Mouse (Mus musculus): ENCODE data around the gene Psap. TPM values are rescaled to one million over a fixed set of nuclear protein-coding genes. Genes with fewer than 3 reads are reported as not detected.
A peak's percentile ranks its signal among the peaks of the same experiment; 100 is the strongest.

Gene Psap
- total and polyA plus RNA-seq, 2 experiments from 2014 or later = 272 to 811 TPM

DNA sequence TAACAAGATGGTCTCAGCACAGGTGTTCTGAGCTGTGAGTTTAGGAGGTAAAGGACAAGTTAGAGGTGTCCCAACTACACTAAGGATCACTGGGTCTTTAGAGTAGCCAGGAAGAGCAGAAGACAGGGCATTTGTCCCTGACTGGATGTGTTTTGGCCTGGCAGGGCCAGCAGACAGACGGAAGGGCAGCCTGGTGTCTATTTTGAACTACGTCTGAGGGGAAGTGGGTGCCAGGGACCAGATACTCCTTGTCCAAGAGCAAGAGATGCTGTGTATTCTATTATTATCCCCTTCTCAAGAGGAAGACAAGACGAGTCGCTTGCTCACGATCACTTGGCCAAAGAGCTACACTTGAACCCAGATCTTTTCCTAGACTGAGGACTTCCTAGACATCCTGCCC lies 36.2 kb downstream of the Psap start:
- Histone ChIP-seq H3K36me3 (ENCODE audit: insufficient read depth, low read length) (no peaks in the 10 kb centered on the region), H3K9ac (replicated peaks; ENCODE audit: low read length, poor library complexity, severe bottlenecking) (no peak overlapping the region), H3K9me3 (ENCODE audit: low read length) (no peaks in the 10 kb centered on the region), H3K4me1 (ENCODE audit: insufficient read depth, low read length) (no peaks in the 10 kb centered on the region), H3K27ac (ENCODE audit: low read depth, low read length) (no peak overlapping the region), H3K4me3 (ENCODE audit: low read depth, low read length) (no peak overlapping the region), H3K27me3 (ENCODE audit: insufficient read depth, low read length) (no peaks in the 10 kb centered on the region), H3K4me2 (ENCODE audit: low read depth, low read length, poor library complexity, severe bottlenecking) (no peak overlapping the region)
- 89% methylated on average over 5 of the region's 5 CpGs for whole genome bisulfite sequencing
- ATAC-seq (ENCODE audit: low FRiP score) = no peak
- DNase-seq (ENCODE audit: low spot score) = no peak
- TF ChIP-seq CTCF (IDR thresholded peaks at IDR 0.05) = no peak

DNA sequence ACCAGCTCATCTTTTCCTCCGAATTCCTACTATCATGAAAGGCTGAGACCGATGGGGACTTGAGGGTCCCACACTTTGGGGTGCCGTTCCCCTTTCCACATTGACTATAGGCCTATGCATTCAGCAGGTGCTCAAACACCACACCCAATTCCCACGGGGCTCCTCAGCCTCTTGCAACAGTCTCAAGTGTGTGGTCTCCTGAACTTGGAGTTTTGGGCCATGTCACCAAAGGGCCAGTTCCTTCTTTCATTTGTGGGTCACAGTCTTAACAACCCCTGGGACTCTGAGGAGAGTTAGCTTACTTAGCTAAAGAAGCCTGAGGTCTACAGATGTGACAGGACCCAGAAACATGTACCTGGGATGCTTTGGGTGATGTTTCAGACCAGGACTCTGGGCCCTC lies 38.7 kb downstream of the Psap start:
- Histone ChIP-seq H3K9me3 (ENCODE audit: low read length) (no peaks in the 10 kb centered on the region), H3K36me3 (ENCODE audit: insufficient read depth, low read length) (no peaks in the 10 kb centered on the region), H3K27ac (ENCODE audit: low read depth, low read length) (no peak overlapping the region), H3K4me1 (ENCODE audit: insufficient read depth, low read length) (no peaks in the 10 kb centered on the region), H3K4me2 (ENCODE audit: low read depth, low read length, poor library complexity, severe bottlenecking) (no peak overlapping the region), H3K4me3 (ENCODE audit: low read depth, low read length) (no peak overlapping the region), H3K9ac (replicated peaks; ENCODE audit: low read length, poor library complexity, severe bottlenecking) (no peak overlapping the region), H3K27me3 (ENCODE audit: insufficient read depth, low read length) (no peaks in the 10 kb centered on the region)
- 87% methylated on average over 4 of the region's 4 CpGs for whole genome bisulfite sequencing
- no peak for TF ChIP-seq CTCF (IDR thresholded peaks at IDR 0.05)
- ATAC-seq (ENCODE audit: low FRiP score) = no peak
- no peak for DNase-seq (ENCODE audit: low spot score)

DNA sequence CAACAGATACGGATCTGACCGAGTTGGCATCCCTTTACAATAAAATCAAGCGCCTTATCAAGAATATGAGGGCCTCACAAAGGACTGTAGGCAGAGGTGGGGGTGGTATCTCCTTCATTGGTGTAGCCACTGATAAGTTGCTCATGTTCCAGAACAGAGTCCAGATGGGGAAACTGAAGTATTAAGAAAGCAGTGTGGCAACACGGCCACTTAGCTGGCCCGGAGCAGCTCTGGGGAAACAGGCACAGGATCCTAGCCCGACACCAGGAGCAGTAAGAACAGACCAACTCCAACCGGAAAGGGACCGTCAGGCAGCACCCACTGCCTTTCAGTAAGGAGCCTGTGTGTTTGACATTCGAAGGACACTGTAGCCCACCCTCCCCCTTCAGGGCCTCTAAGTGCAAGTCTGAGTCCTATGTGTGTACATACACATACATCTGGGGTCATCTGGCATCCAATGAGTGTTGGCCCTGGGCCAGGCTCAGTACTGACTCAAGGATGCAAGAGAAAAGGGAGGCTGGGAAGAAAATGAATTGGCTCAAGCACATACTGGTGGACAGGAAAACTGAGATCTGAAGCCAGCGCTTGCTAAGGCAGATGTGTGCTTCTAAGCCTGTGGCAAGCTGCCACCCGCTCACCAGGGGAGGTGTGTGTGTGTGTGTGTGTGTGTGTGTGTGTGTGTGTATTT lies 51.7 kb downstream of the Psap start:
- ATAC-seq (ENCODE audit: low FRiP score) = no peak
- Histone ChIP-seq H3K27ac (ENCODE audit: low read depth, low read length) (no peak overlapping the region), H3K4me2 (ENCODE audit: low read depth, low read length, poor library complexity, severe bottlenecking) (no peak overlapping the region), H3K9me3 (ENCODE audit: low read length) (no peaks in the 10 kb centered on the region), H3K4me1 (ENCODE audit: insufficient read depth, low read length) (no peaks in the 10 kb centered on the region), H3K27me3 (ENCODE audit: insufficient read depth, low read length) (no peaks in the 10 kb centered on the region), H3K36me3 (ENCODE audit: insufficient read depth, low read length) (no peaks in the 10 kb centered on the region), H3K9ac (replicated peaks; ENCODE audit: low read length, poor library complexity, severe bottlenecking) (no peak overlapping the region), H3K4me3 (ENCODE audit: low read depth, low read length) (no peak overlapping the region)
- no peak for TF ChIP-seq CTCF (IDR thresholded peaks at IDR 0.05)
- 84% methylated on average over 11 of the region's 11 CpGs for WGBS
- DNase-seq (ENCODE audit: low spot score) = peak; percentile 33

DNA sequence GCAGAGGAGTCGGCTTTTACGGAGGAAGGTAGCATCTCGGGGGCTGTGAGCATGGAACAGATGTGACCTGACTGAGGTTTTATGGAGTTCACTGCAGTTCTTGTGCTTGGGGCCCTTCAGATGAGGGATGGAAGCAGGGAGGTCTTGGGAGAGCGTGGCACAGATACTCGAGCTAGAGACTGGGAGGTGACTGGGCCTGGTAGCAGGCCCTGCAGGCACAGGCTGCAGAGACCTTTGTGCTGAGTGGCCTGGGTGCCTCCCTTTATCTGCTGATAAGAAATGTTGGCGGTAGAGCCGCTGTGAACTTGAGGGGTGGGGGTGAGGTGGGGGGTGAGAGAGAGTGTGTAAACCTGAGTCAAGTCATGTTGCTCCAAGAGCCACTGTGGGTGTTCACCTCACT lies 57.2 kb downstream of the Psap start:
- Histone ChIP-seq H3K4me3 (ENCODE audit: low read depth, low read length) (no peak overlapping the region), H3K4me1 (ENCODE audit: insufficient read depth, low read length) (no peaks in the 10 kb centered on the region), H3K4me2 (ENCODE audit: low read depth, low read length, poor library complexity, severe bottlenecking) (no peak overlapping the region), H3K36me3 (ENCODE audit: insufficient read depth, low read length) (no peaks in the 10 kb centered on the region), H3K9ac (replicated peaks; ENCODE audit: low read length, poor library complexity, severe bottlenecking) (no peak overlapping the region), H3K9me3 (ENCODE audit: low read length) (no peaks in the 10 kb centered on the region), H3K27me3 (ENCODE audit: insufficient read depth, low read length) (no peaks in the 10 kb centered on the region), H3K27ac (ENCODE audit: low read depth, low read length) (no peak overlapping the region)
- 82% methylated on average over 7 of the region's 7 CpGs for WGBS
- ATAC-seq (ENCODE audit: low FRiP score) = no peak
- no peak for DNase-seq (ENCODE audit: low spot score)
- no peak for TF ChIP-seq CTCF (IDR thresholded peaks at IDR 0.05)

DNA sequence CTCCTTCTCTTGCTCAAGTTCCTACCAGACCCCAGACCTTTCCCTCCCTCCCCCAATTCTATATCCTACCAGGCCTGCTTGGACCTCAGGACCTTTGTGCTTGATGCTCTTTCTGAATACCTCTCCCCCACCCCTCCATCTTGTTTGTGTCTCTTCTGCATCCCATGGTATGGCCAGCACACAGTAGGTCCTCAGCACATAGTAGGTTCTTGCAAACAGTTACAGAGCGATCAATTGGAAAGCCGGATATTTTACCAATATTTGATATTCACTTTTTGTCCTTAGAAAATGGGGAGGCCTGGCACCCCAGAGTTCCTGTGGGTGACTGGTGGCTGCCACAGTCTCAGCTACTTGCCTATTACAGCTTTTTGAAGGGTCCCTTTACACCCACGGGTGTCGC lies 57.6 kb downstream of the Psap start:
- Histone ChIP-seq H3K36me3 (ENCODE audit: insufficient read depth, low read length) (no peaks in the 10 kb centered on the region), H3K9me3 (ENCODE audit: low read length) (no peaks in the 10 kb centered on the region), H3K27ac (ENCODE audit: low read depth, low read length) (no peak overlapping the region), H3K4me3 (ENCODE audit: low read depth, low read length) (no peak overlapping the region), H3K4me2 (ENCODE audit: low read depth, low read length, poor library complexity, severe bottlenecking) (no peak overlapping the region), H3K9ac (replicated peaks; ENCODE audit: low read length, poor library complexity, severe bottlenecking) (no peak overlapping the region), H3K27me3 (ENCODE audit: insufficient read depth, low read length) (no peaks in the 10 kb centered on the region), H3K4me1 (ENCODE audit: insufficient read depth, low read length) (no peaks in the 10 kb centered on the region)
- no peak for ATAC-seq (ENCODE audit: low FRiP score)
- no peak for DNase-seq (ENCODE audit: low spot score)
- 95% methylated on average over 4 of the region's 4 CpGs for WGBS
- no peak for TF ChIP-seq CTCF (IDR thresholded peaks at IDR 0.05)

DNA sequence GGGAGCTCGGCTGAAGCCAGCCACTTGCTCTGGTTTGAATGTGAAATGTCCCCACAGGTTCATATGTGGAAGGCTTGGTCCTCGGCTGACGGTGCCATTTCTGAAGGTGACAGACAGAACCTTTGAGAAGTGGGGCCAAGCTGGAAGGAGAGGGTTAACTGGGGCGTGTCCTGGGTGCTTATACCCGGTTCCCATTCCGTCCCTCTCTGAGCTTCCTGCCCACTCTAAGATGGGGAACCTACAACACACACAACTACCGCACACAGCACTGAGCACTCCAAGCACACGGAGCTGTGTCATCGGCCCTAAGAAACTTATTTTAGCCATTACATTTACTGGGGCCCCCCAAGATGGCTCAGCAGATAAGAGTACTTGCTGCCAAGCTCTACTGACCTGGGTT lies 64.1 kb downstream of the Psap start:
- Histone ChIP-seq H3K27me3 (ENCODE audit: insufficient read depth, low read length) (peaks cover 8% of the 10 kb centered on the region; the same call in 1 of the 2 replicates), H3K4me2 (ENCODE audit: low read depth, low read length, poor library complexity, severe bottlenecking) (no peak overlapping the region), H3K4me1 (ENCODE audit: insufficient read depth, low read length) (no peaks in the 10 kb centered on the region), H3K27ac (ENCODE audit: low read depth, low read length) (no peak overlapping the region), H3K9me3 (ENCODE audit: low read length) (no peaks in the 10 kb centered on the region), H3K9ac (replicated peaks; ENCODE audit: low read length, poor library complexity, severe bottlenecking) (no peak overlapping the region), H3K36me3 (ENCODE audit: insufficient read depth, low read length) (no peaks in the 10 kb centered on the region), H3K4me3 (ENCODE audit: low read depth, low read length) (no peak overlapping the region)
- WGBS = 82% methylated on average over 9 of the region's 9 CpGs
- no peak for DNase-seq (ENCODE audit: low spot score)
- no peak for ATAC-seq (ENCODE audit: low FRiP score)
- TF ChIP-seq CTCF (IDR thresholded peaks at IDR 0.05) = no peak
